In the genomic region with DNA sequence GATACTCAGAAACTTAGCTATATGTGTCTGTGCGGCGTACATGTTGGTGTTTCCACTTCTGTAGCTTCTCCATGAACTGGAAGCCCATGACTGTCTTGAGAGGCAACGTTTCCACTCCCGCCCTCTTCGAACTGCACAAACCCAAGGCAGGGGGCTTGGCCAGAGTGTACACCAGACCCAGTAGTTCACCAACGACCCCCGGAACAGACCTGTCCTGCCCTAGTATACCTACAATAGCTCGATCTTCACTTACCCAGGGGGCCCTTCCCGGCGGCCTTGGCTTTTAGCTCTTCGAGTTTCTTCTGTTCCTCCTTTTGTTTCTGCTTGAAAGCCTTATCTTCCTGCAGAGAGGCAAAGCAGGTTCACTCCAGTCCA, we compare ENCODE assay signal across 8 mouse cellular contexts. TPM values are rescaled to one million over a fixed set of nuclear protein-coding genes. Genes with fewer than 3 reads are reported as not detected.
DNase-seq lines count a peak whose midpoint lies in the region; ATAC-seq and TF ChIP-seq lines count a peak whose summit lies in the region.

No protein-coding gene starts in this region.

- 3% methylated on average over 11 of the region's 11 CpGs for WGBS in cerebellum, adult 2 months
- 4% methylated on average over 11 of the region's 11 CpGs for WGBS in thymus, adult 2 months
- 4% methylated on average over 11 of the region's 11 CpGs for WGBS in liver, embryonic 12.5 days (ENCODE audit: insufficient replicate concordance)

- ATAC-seq in liver, embryonic 12.5 days = peak; percentile 26

- peak overlapping the region; percentile 85 for H3K4me2 ChIP-seq in liver, embryonic 12.5 days

- peaks cover 3% of the 10 kb centered on the region; the same call in 1 of the 2 replicates for H3K4me1 ChIP-seq in cerebellum, adult 2 months (ENCODE audit: control insufficient read depth, insufficient read depth, low read length)
- H3K4me1 ChIP-seq in thymus, adult 2 months (replicated peaks; ENCODE audit: control insufficient read depth, insufficient read depth, low read length) = peaks cover 6% of the 10 kb centered on the region
- peaks cover 32% of the 10 kb centered on the region for H3K4me1 ChIP-seq in liver, embryonic 12.5 days

- TF ChIP-seq CTCF in cerebellum, adult 2 months (IDR thresholded peaks at IDR 0.05; ENCODE audit: borderline replicate concordance, insufficient read depth, low read depth, low read length) = no peak
- no peak for TF ChIP-seq CTCF in thymus, adult 2 months (IDR thresholded peaks at IDR 0.05; ENCODE audit: borderline replicate concordance, control insufficient read depth, extremely low read depth, insufficient read depth, low read length, poor library complexity)

- H3K36me3 ChIP-seq in thymus, adult 2 months (ENCODE audit: control insufficient read depth, insufficient read depth, low read length) = peaks cover 9% of the 10 kb centered on the region
- H3K36me3 ChIP-seq in liver, embryonic 12.5 days = peaks cover 36% of the 10 kb centered on the region

- peak overlapping the region; percentile 71 for H3K4me3 ChIP-seq in cerebellum, adult 2 months (replicated peaks; ENCODE audit: insufficient read depth, low read depth, low read length)
- H3K4me3 ChIP-seq in thymus, adult 2 months (ENCODE audit: control insufficient read depth, insufficient read depth, low read length) = peak overlapping the region; percentile 86
- peak overlapping the region; percentile 84 for H3K4me3 ChIP-seq in liver, embryonic 12.5 days

- no peak overlapping the region; the same call in 1 of the 2 replicates for H3K27ac ChIP-seq in cerebellum, adult 2 months (ENCODE audit: insufficient read depth, low read length)
- peak overlapping the region; percentile 7; the same call in 1 of the 2 replicates for H3K27ac ChIP-seq in thymus, adult 2 months (ENCODE audit: control insufficient read depth, insufficient read depth, low read length)
- H3K27ac ChIP-seq in liver, embryonic 12.5 days = peak overlapping the region; percentile 78

- no peaks in the 10 kb centered on the region for H3K27me3 ChIP-seq in cerebellum, adult 2 months (ENCODE audit: control insufficient read depth, insufficient read depth, low read length)
- no peaks in the 10 kb centered on the region for H3K27me3 ChIP-seq in thymus, adult 2 months (ENCODE audit: control insufficient read depth, insufficient read depth, low read length)
- no peaks in the 10 kb centered on the region for H3K27me3 ChIP-seq in liver, embryonic 12.5 days (replicated peaks)

- H3K9ac ChIP-seq in liver, embryonic 12.5 days = peak overlapping the region; percentile 88

- no peak for DNase-seq in cerebellum, adult 2 months
- no peak for DNase-seq in cerebellum, adult 11-12 months
- peak; percentile 21 for DNase-seq in thymus, adult 2 months
- no peak for DNase-seq in thymus, postnatal 36 days
- DNase-seq in adrenal gland, postnatal 36 days = no peak
- no peak for DNase-seq in frontal cortex, postnatal 25 days (ENCODE audit: low spot score in 2 of 2)
- DNase-seq in urinary bladder, postnatal 4 days (ENCODE audit: low spot score in 2 of 2) = no peak

- H3K9me3 ChIP-seq in liver, embryonic 12.5 days (replicated peaks) = no peaks in the 10 kb centered on the region

- TF ChIP-seq POLR2A in cerebellum, adult 2 months (IDR thresholded peaks at IDR 0.05; ENCODE audit: borderline replicate concordance, insufficient read depth, low read length) = no peak
- no peak for TF ChIP-seq POLR2A in thymus, adult 2 months (IDR thresholded peaks at IDR 0.05; ENCODE audit: control insufficient read depth, extremely low read depth, insufficient read depth, low read length, poor library complexity)

RNA-seq across cellular contexts. Expression of a gene that starts 0.6 kb away (rescaled TPM):
- 6.6 and 7.7 TPM in 2 replicates for polyA plus RNA-seq in cerebellum, adult 2 months (2012; rRNA removed)
- polyA plus RNA-seq in thymus, adult 2 months (2012; rRNA removed) = 11.7 and 11.9 TPM in 2 replicates
- polyA plus RNA-seq in liver, embryonic 12.5 days (2016; fragmentation: Nextera tagmentation; extraction: Ambion mirVana) = 14.5 and 15.3 TPM in 2 replicates
- total RNA-seq in adrenal gland, postnatal 36 days (2021) = 10 to 100 TPM; 15.6 to 20.1 TPM

RNA-seq across cellular contexts. Expression of a gene that starts 0.7 kb away (rescaled TPM):
- polyA plus RNA-seq in cerebellum, adult 2 months (2012; rRNA removed) = 144 and 152 TPM in 2 replicates
- polyA plus RNA-seq in thymus, adult 2 months (2012; rRNA removed) = 31.4 and 52.2 TPM in 2 replicates
- 522 and 538 TPM in 2 replicates for polyA plus RNA-seq in liver, embryonic 12.5 days (2016; fragmentation: Nextera tagmentation; extraction: Ambion mirVana)
- 100 to 1,000 TPM; 384 to 426 TPM for total RNA-seq in adrenal gland, postnatal 36 days (2021)

RNA-seq across cellular contexts. Expression of a gene that starts 7.8 kb away (rescaled TPM):
- polyA plus RNA-seq in cerebellum, adult 2 months (2012; rRNA removed) = 38.0 and 39.1 TPM in 2 replicates
- polyA plus RNA-seq in thymus, adult 2 months (2012; rRNA removed) = 37.9 and 39.9 TPM in 2 replicates
- polyA plus RNA-seq in liver, embryonic 12.5 days (2016; fragmentation: Nextera tagmentation; extraction: Ambion mirVana) = 18.6 and 19.4 TPM in 2 replicates
- total RNA-seq in adrenal gland, postnatal 36 days (2021) = 10 to 100 TPM; 16.3 to 18.3 TPM

RNA-seq across cellular contexts. Expression of a gene that starts 13.5 kb away (rescaled TPM):
- 26.4 and 26.6 TPM in 2 replicates for polyA plus RNA-seq in cerebellum, adult 2 months (2012; rRNA removed)
- polyA plus RNA-seq in thymus, adult 2 months (2012; rRNA removed) = 22.4 and 25.6 TPM in 2 replicates
- polyA plus RNA-seq in liver, embryonic 12.5 days (2016; fragmentation: Nextera tagmentation; extraction: Ambion mirVana) = 4.9 TPM in 2 replicates
- 100 to 1,000 TPM in 1 of 2 experiments, 10 to 100 TPM in 1; 82.7 to 123 TPM for total RNA-seq in adrenal gland, postnatal 36 days (2021)

RNA-seq across cellular contexts. Expression of a gene that starts 22.2 kb away (rescaled TPM):
- polyA plus RNA-seq in cerebellum, adult 2 months (2012; rRNA removed) = 39.9 and 40.4 TPM in 2 replicates
- 210 and 228 TPM in 2 replicates for polyA plus RNA-seq in thymus, adult 2 months (2012; rRNA removed)
- polyA plus RNA-seq in liver, embryonic 12.5 days (2016; fragmentation: Nextera tagmentation; extraction: Ambion mirVana) = 8.8 and 9.1 TPM in 2 replicates
- total RNA-seq in adrenal gland, postnatal 36 days (2021) = 10 to 100 TPM; 19.7 to 23.4 TPM
